ENCODE assay signal across 8 mouse cellular contexts in genomic region chr3:41198216-41198976, GRCm38 (mm10).
DNase-seq lines count a peak whose midpoint lies in the region; TF ChIP-seq lines count a peak whose summit lies in the region.

No protein-coding gene starts in this region.

- intact Hi-C loops in heart, postnatal 25 days (cut with DNase I), result no loop called here
- intact Hi-C loops in left cerebral cortex, postnatal 36 days (cut with DNase I), result no loop called here
- intact Hi-C loops in gastrocnemius, postnatal 36 days (cut with DNase I), result no loop called here

- DNase-seq in heart, adult 11 months, result peak; percentile 95
- no peak for DNase-seq in heart, postnatal 25 days (ENCODE audit: low spot score)
- DNase-seq in brain, embryonic 14.5 days (ENCODE audit: low read depth), result peak; percentile 90
- peak; percentile 55 to 70 for DNase-seq in heart, adult 18-20 months
- DNase-seq in left cerebral cortex, postnatal 36 days (ENCODE audit: low spot score in 2 of 2), result peak; percentile 21 to 39
- DNase-seq in kidney, postnatal 25 days, result no peak
- no peak for DNase-seq in gastrocnemius, postnatal 36 days
- no peak for DNase-seq in layer of hippocampus, postnatal 10 days (ENCODE audit: low spot score in 2 of 2)

- no peak for TF ChIP-seq CTCF in brain, embryonic 14.5 days (IDR thresholded peaks at IDR 0.05; ENCODE audit: borderline replicate concordance, extremely low read depth, insufficient read depth, insufficient read length)

- TF ChIP-seq POLR2A in brain, embryonic 14.5 days (IDR thresholded peaks at IDR 0.05; ENCODE audit: borderline replicate concordance, extremely low read depth, insufficient read depth, insufficient read length, poor library complexity, severe bottlenecking), result no peak

Comparison
In these comparisons a context has a peak if more than half of its experiments do, and no peak if none do; other contexts are left out.
1. DNase-seq: peak in heart, adult 11 months (single experiment), brain, embryonic 14.5 days (single experiment), heart, adult 18-20 months (2 of 2) and left cerebral cortex, postnatal 36 days (2 of 2); none in heart, postnatal 25 days (single experiment), kidney, postnatal 25 days (0 of 2), gastrocnemius, postnatal 36 days (0 of 2) and layer of hippocampus, postnatal 10 days (0 of 2).